Mouse (Mus musculus) CH12.LX (cell line): ENCODE measurements around the gene Kcnk6.

Source experiments
- CTCF ChIP-seq, 2 experiments: IDR thresholded peaks in 1 of 2; conservative IDR thresholded peaks in 1 of 2; 2 replicates each; pipeline ENCODE4 v1.5.1; 2011 to 2012; ENCODE audit warnings: low read depth in 2 of 2, low read length in 2 of 2, improper control_type of control experiment in 1 of 2, inconsistent platforms in 1 of 2, mild to moderate bottlenecking in 1 of 2, moderate library complexity in 1 of 2
- NELFE ChIP-seq: IDR thresholded peaks from 2 replicates; pipeline ENCODE4 v1.6.1; 2011; ENCODE audit warnings: low read depth, low read length, improper control_type of control experiment
- USF1 ChIP-seq: IDR thresholded peaks from 2 replicates; pipeline ENCODE4 v1.6.1; 2014; ENCODE audit warnings: low read depth, mild to moderate bottlenecking, inconsistent platforms, low read length, improper control_type of control experiment

DNA sequence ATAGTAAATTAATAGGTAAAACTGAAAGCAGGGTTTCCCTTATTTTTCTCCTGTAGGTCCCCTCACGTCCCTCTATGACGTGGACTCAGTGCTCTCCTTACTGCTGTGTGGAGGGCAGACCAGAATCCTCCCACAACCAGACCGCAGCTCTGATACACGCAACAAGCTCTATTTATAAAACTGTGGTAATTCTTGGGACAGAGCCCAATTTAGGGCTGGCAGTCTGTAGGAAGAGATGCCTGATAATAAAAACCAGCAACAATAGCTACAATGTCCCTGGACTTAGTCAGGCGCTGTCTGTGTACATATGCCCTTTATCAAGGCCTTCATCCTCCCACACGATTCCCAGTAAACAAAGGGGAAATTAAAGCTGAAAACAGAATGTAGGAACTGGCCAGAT lies 1.4 kb upstream of the Kcnk6 start:
- TF ChIP-seq USF1: no peak
- TF ChIP-seq CTCF (conservative IDR thresholded peaks at IDR 0.05 in 1 of 2, IDR thresholded peaks at IDR 0.05 in 1 of 2; ENCODE audit: low read depth in 2 of 2, low read length in 2 of 2): no peak
- no peak for TF ChIP-seq NELFE
